Mouse (Mus musculus): ENCODE data around the gene Hmgn1. TPM values are rescaled to one million over a fixed set of nuclear protein-coding genes. Genes with fewer than 3 reads are reported as not detected.

The Hmgn1 gene
- 256 and 284 TPM in 2 replicates for polyA plus RNA-seq (2015; fragmentation: Nextera tagmentation; extraction: Ambion mirVana)

DNA sequence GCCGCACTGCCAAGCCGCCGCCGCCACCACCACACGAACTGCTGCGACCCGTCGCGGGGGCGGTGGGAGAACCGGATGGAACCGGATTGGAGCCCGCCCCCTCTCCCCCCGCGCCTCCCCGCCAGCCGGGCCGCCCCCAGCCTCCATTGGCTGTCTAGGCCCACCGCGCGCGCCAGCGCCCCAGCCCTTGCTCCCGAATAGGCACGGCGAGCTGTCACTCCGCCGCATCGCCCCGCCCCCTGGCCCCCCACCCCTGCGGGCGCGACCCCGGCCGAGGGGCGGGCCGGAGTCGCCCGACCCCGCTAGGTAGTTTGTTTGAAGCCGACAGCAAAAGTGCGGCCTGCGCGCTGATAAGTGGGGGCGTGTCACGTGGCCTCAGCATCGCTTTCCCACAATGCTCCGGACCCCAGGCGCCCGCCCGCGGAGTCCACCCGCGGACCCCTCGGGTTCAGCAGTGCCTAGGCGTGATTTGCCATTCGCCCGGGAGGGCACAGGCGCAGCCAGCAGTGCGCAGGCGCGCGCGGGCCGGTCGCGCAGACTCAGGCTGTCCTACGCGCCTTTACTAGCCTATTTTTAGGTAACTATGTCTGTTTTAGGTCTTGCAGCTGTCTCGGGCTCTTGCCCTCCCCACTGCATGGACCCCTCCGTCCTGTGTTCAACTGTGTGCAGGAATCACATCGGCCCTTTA lies at the start of gene Hmgn1:
Gene Hmgn1, minus strand, starts transcription at position 73 of the 688 bp plus-strand sequence.
- under 1% methylated on average over 56 of the region's 72 CpGs for WGBS
- H3K9ac ChIP-seq (ENCODE audit: low read depth, low read length): peak within 1 kb of the TSS; percentile 98
- peak; percentile 98 for ATAC-seq
- H3K4me3 ChIP-seq (ENCODE audit: low read length): peak within 1 kb of the TSS; percentile 96
- no peaks in the 10 kb centered on the region for H3K27me3 ChIP-seq (replicated peaks; ENCODE audit: control insufficient read depth, insufficient read depth, low read length)
- H3K4me2 ChIP-seq (ENCODE audit: low read length): peak within 1 kb of the TSS; percentile 92
- peaks cover 10% of the 10 kb centered on the region for H3K36me3 ChIP-seq (ENCODE audit: control insufficient read depth, insufficient read depth, low read length)
- H3K4me1 ChIP-seq (ENCODE audit: control insufficient read depth, insufficient read depth, low read depth, low read length): peaks cover 24% of the 10 kb centered on the region
- peak within 1 kb of the TSS; percentile 98 for H3K27ac ChIP-seq (ENCODE audit: low read depth, low read length)
- H3K9me3 ChIP-seq (ENCODE audit: control insufficient read depth, low read length): no peaks in the 10 kb centered on the region

DNA sequence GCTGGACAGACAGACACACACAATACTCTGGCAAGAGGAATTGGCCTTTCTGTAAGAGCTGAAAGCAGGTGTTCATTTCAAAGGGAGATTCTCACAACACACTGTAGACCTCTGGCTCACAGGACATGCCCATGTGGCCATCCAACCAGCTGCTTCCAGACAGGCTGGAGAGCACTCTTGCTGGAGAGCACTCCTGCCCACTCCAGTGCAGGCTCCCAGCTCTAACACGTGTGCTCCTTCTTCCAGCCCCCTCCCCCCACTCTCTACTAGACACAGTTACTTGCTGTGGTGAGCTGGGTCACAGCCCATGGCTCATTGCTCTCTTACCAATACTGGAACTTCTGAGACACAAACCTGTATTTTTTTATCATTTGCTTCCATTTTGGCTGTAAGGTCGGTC lies 47.9 kb upstream of the Hmgn1 start:
- H3K27me3 ChIP-seq (replicated peaks; ENCODE audit: control insufficient read depth, insufficient read depth, low read length): no peaks in the 10 kb centered on the region
- H3K9ac ChIP-seq (ENCODE audit: low read depth, low read length): no peak overlapping the region
- H3K4me2 ChIP-seq (ENCODE audit: low read length): no peak overlapping the region
- no peaks in the 10 kb centered on the region for H3K9me3 ChIP-seq (ENCODE audit: control insufficient read depth, low read length)
- 40% methylated on average over 2 of the region's 2 CpGs for WGBS
- H3K36me3 ChIP-seq (ENCODE audit: control insufficient read depth, insufficient read depth, low read length): no peaks in the 10 kb centered on the region
- H3K27ac ChIP-seq (ENCODE audit: low read depth, low read length): no peak overlapping the region
- H3K4me1 ChIP-seq (ENCODE audit: control insufficient read depth, insufficient read depth, low read depth, low read length): no peaks in the 10 kb centered on the region
- no peak overlapping the region for H3K4me3 ChIP-seq (ENCODE audit: low read length)
- ATAC-seq: no peak

DNA sequence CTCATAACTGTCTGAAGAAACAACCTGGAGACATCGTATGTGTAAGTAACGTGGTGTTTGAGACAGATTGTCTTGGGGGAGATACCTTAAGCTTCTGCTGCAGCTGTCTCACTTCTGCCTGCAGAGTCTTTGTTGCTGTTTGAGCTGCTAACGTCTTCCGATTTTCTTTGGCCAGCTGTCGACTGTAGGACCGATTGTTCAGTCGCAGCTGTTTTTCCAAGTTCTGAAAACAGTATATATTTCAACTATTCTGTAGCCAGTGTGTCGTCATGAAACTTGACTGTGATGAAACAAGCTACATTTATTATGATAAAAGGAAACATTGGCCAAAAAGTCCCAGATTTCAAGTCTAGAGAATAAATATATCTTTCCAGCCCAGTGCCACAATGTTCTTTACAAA lies 46.1 kb upstream of the Hmgn1 start:
- no peak for ATAC-seq
- WGBS: 78% methylated on average over 8 of the region's 8 CpGs
- H3K27me3 ChIP-seq (replicated peaks; ENCODE audit: control insufficient read depth, insufficient read depth, low read length): no peaks in the 10 kb centered on the region
- no peaks in the 10 kb centered on the region for H3K4me1 ChIP-seq (ENCODE audit: control insufficient read depth, insufficient read depth, low read depth, low read length)
- no peaks in the 10 kb centered on the region for H3K9me3 ChIP-seq (ENCODE audit: control insufficient read depth, low read length)
- no peak overlapping the region for H3K4me2 ChIP-seq (ENCODE audit: low read length)
- H3K36me3 ChIP-seq (ENCODE audit: control insufficient read depth, insufficient read depth, low read length): no peaks in the 10 kb centered on the region
- H3K9ac ChIP-seq (ENCODE audit: low read depth, low read length): no peak overlapping the region
- no peak overlapping the region for H3K4me3 ChIP-seq (ENCODE audit: low read length)
- H3K27ac ChIP-seq (ENCODE audit: low read depth, low read length): no peak overlapping the region

DNA sequence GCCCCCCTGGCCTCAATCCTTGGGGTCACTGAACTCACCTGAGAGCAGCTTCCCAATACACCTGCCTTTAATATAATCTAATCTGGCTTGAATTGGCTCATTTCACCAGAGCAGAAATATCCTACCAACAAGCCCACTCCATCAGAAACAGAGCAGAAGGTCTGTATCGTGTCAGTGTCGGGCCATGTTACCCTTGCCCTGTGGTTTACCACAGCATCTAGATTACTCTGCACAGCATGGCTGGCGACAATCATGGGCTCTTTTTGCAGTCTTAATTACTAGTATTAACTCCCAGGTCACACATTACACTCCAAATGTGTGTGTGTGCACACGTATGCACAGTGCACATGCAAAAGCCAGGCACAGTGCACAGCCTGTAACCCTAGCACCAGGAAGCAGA lies 41.3 kb upstream of the Hmgn1 start:
- no peak overlapping the region for H3K9ac ChIP-seq (ENCODE audit: low read depth, low read length)
- ATAC-seq: no peak
- H3K4me2 ChIP-seq (ENCODE audit: low read length): no peak overlapping the region
- no peaks in the 10 kb centered on the region for H3K27me3 ChIP-seq (replicated peaks; ENCODE audit: control insufficient read depth, insufficient read depth, low read length)
- no peaks in the 10 kb centered on the region for H3K36me3 ChIP-seq (ENCODE audit: control insufficient read depth, insufficient read depth, low read length)
- no peaks in the 10 kb centered on the region for H3K4me1 ChIP-seq (ENCODE audit: control insufficient read depth, insufficient read depth, low read depth, low read length)
- no peak overlapping the region for H3K27ac ChIP-seq (ENCODE audit: low read depth, low read length)
- H3K4me3 ChIP-seq (ENCODE audit: low read length): no peak overlapping the region
- H3K9me3 ChIP-seq (ENCODE audit: control insufficient read depth, low read length): no peaks in the 10 kb centered on the region
- WGBS: 89% methylated on average over 4 of the region's 4 CpGs

DNA sequence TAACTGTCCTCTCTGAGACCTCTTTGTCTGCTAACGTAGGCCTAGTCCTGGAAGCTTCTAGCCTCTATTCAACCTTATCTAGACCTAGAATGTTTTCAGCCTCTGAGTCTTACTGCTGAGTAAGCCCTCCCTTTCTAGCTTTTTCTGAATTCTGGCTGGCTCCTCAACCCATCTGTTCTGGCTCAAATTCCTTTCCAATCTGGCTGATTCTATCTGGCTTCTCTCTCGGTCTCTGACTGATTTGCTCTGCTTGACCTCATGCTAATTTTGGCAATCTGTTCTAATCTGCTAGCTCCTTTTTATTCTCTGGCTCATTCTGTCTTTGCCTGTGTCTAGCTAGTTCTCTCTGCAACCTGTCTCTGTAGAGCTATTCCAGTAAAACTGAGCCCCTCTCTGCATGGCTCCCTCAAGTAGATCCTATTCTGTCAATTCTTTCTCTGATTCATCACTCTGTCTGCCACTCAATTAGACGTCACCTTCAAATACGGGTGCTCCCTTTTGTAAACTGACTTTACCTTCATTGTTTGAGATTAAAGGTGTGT lies 38.3 kb upstream of the Hmgn1 start:
- H3K27ac ChIP-seq (ENCODE audit: low read depth, low read length): no peak overlapping the region
- H3K36me3 ChIP-seq (ENCODE audit: control insufficient read depth, insufficient read depth, low read length): no peaks in the 10 kb centered on the region
- H3K9me3 ChIP-seq (ENCODE audit: control insufficient read depth, low read length): no peaks in the 10 kb centered on the region
- H3K4me2 ChIP-seq (ENCODE audit: low read length): no peak overlapping the region
- no peak overlapping the region for H3K9ac ChIP-seq (ENCODE audit: low read depth, low read length)
- WGBS: 70% methylated on average over 4 of the region's 4 CpGs
- H3K4me1 ChIP-seq (ENCODE audit: control insufficient read depth, insufficient read depth, low read depth, low read length): no peaks in the 10 kb centered on the region
- ATAC-seq: 0 out of 2 replicates have a peak, but pooled peaks have one; percentile 34
- H3K27me3 ChIP-seq (replicated peaks; ENCODE audit: control insufficient read depth, insufficient read depth, low read length): no peaks in the 10 kb centered on the region
- no peak overlapping the region for H3K4me3 ChIP-seq (ENCODE audit: low read length)

DNA sequence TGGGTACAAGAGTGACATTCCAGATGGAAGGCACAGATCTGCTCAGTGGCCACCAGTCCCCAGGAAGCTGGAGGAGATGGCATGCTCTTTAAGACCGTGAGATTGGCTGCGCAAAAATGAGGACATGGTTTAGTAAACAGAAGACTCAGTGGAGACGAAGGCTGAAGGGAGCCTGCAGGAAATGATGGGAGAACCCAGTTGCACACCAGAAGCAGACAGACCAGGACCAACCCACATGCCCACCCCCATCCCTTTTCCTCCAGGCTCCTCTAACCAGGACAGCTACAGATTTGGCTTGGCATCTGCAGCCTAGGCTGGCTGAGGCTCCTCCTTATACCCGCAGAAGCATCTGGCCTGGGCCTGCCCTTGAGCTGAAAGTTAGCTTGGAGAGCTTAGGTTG lies 33.8 kb upstream of the Hmgn1 start:
- H3K27ac ChIP-seq (ENCODE audit: low read depth, low read length): no peak overlapping the region
- no peaks in the 10 kb centered on the region for H3K27me3 ChIP-seq (replicated peaks; ENCODE audit: control insufficient read depth, insufficient read depth, low read length)
- H3K4me3 ChIP-seq (ENCODE audit: low read length): no peak overlapping the region
- H3K36me3 ChIP-seq (ENCODE audit: control insufficient read depth, insufficient read depth, low read length): no peaks in the 10 kb centered on the region
- WGBS: 90% methylated on average over 4 of the region's 4 CpGs
- peaks cover 8% of the 10 kb centered on the region for H3K4me1 ChIP-seq (ENCODE audit: control insufficient read depth, insufficient read depth, low read depth, low read length)
- no peak overlapping the region for H3K9ac ChIP-seq (ENCODE audit: low read depth, low read length)
- no peaks in the 10 kb centered on the region for H3K9me3 ChIP-seq (ENCODE audit: control insufficient read depth, low read length)
- no peak overlapping the region for H3K4me2 ChIP-seq (ENCODE audit: low read length)
- ATAC-seq: no peak

DNA sequence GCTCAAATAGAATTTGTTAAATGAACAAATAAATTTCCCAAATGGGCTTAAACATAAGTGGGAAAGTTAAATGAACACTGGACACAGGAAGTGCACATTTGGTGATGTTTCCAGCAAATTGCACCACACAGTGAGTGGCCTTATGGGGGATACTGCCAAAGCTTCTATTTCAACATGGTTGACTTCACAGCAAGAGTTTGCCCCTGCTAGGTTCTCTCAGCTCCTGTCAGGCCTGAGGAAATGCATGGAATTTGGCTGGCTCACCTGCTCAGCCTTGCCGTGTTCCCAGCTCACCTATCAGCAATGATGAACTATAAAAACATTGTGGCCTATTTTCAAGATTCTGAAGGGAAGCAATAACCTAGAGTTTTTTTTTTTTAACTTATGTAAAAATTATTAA lies 33.4 kb upstream of the Hmgn1 start:
- Histone ChIP-seq H3K27me3 (replicated peaks; ENCODE audit: control insufficient read depth, insufficient read depth, low read length) (no peaks in the 10 kb centered on the region), H3K36me3 (ENCODE audit: control insufficient read depth, insufficient read depth, low read length) (peaks cover 3% of the 10 kb centered on the region; the same call in 1 of the 2 replicates), H3K4me3 (ENCODE audit: low read length) (no peak overlapping the region), H3K4me1 (ENCODE audit: control insufficient read depth, insufficient read depth, low read depth, low read length) (peaks cover 8% of the 10 kb centered on the region), H3K9me3 (ENCODE audit: control insufficient read depth, low read length) (no peaks in the 10 kb centered on the region), H3K4me2 (ENCODE audit: low read length) (no peak overlapping the region), H3K9ac (ENCODE audit: low read depth, low read length) (no peak overlapping the region), H3K27ac (ENCODE audit: low read depth, low read length) (no peak overlapping the region)
- ATAC-seq: no peak
- 90% methylated on average over 1 of the region's 1 CpGs for WGBS

DNA sequence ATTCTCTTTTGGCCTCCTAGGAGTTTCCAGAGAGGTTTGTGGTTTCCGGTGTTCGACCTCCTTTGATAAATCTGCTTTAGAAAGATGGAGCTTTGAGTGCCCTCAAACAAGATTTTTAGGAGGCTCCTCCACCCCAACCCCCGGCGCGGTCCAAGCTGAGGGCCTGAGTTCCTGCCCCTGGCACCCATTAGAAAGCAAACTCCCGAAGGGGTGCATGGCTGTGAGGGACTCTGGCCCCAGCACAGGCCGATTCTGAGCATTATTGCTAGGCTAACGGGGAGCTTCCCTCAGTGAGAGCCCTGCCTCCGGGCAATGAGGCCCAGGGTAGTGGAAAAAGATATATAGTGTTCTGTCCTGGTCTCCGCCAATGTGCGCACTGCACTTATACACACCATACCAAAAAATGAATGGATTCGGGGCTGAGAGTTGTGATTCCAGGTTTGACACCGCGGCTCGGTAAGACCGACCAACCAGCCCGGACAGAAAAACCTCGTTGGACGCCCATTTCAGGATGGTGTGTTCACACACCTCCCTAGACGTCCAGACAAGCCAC lies 32.3 kb upstream of the Hmgn1 start:
- Histone ChIP-seq H3K9me3 (ENCODE audit: control insufficient read depth, low read length) (no peaks in the 10 kb centered on the region), H3K4me2 (ENCODE audit: low read length) (peak overlapping the region; percentile 72), H3K4me1 (ENCODE audit: control insufficient read depth, insufficient read depth, low read depth, low read length) (peaks cover 8% of the 10 kb centered on the region), H3K27me3 (replicated peaks; ENCODE audit: control insufficient read depth, insufficient read depth, low read length) (no peaks in the 10 kb centered on the region), H3K36me3 (ENCODE audit: control insufficient read depth, insufficient read depth, low read length) (peaks cover 6% of the 10 kb centered on the region), H3K9ac (ENCODE audit: low read depth, low read length) (peak overlapping the region; percentile 71), H3K4me3 (ENCODE audit: low read length) (peak overlapping the region; percentile 43), H3K27ac (ENCODE audit: low read depth, low read length) (peak overlapping the region; percentile 74; the same call in 1 of the 2 replicates)
- 76% methylated on average over 20 of the region's 20 CpGs for WGBS
- no peak for ATAC-seq

DNA sequence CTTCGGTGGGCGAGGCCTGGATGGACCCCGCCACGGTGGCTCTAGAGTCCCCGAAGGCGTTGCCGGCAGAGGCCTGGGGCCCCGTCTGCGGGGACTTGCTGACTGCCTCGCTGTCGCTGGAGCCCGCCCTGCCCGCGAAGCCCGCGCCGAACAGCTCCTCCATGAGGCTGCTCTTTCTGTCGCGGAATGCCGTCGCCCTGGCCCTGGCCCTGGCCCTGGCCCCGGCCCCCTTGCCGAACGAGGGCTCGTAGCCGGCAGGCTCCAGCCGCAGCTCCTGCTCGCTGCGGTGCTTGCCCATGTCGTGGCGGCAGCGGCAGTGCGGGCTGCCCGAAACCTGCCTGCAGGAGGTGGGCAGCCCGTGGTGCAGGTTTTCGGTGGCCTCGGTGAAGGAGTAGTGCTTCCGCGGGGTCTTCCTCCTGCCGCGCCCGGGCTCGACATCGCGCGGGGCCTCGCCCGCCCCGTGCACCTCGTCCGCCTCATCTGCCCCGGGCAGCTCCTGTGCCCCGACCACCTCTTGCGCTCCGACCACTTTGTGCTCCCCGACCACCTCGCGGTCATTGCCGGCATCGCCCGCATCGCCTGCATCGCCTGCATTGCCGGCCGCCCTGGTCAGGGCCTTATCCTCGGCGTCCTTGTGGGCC lies 31.7 kb upstream of the Hmgn1 start:
- Histone ChIP-seq H3K27ac (ENCODE audit: low read depth, low read length) (peak overlapping the region; percentile 74), H3K4me2 (ENCODE audit: low read length) (peak overlapping the region; percentile 72), H3K9ac (ENCODE audit: low read depth, low read length) (peak overlapping the region; percentile 71), H3K36me3 (ENCODE audit: control insufficient read depth, insufficient read depth, low read length) (peaks cover 11% of the 10 kb centered on the region), H3K4me3 (ENCODE audit: low read length) (peak overlapping the region; percentile 43), H3K4me1 (ENCODE audit: control insufficient read depth, insufficient read depth, low read depth, low read length) (peaks cover 8% of the 10 kb centered on the region), H3K27me3 (replicated peaks; ENCODE audit: control insufficient read depth, insufficient read depth, low read length) (no peaks in the 10 kb centered on the region), H3K9me3 (ENCODE audit: control insufficient read depth, low read length) (no peaks in the 10 kb centered on the region)
- WGBS: under 1% methylated on average over 61 of the region's 67 CpGs
- peak; percentile 84 for ATAC-seq

All from hindbrain, embryonic 16.5 days (tissue).